Mouse (Mus musculus): ENCODE measurements around the gene Nfkbiz.

Nfkbiz gene

GRCm38 (mm10) chr16:55832617-55833016 lies 6.1 kb downstream of the Nfkbiz start:
- no peak for DNase-seq (ENCODE audit: low spot score in 2 of 2)

- no peak for DNase-seq (ENCODE audit: low spot score in 2 of 2)
These were observed 6.7 kb downstream of the Nfkbiz start for GRCm38 (mm10) chr16:55832040-55832439.

- no peak for DNase-seq (ENCODE audit: low spot score in 2 of 2)
These were observed 7.2 kb downstream of the Nfkbiz start for GRCm38 (mm10) chr16:55831451-55831850.

- no peak for DNase-seq (ENCODE audit: low spot score in 2 of 2)
These were observed 15.1 kb downstream of the Nfkbiz start for GRCm38 (mm10) chr16:55823398-55824155.

- no peak for DNase-seq (ENCODE audit: low spot score in 2 of 2)
These were observed 15.8 kb downstream of the Nfkbiz start for GRCm38 (mm10) chr16:55822741-55823397.

GRCm38 (mm10) chr16:55821997-55822740 lies 16.5 kb downstream of the Nfkbiz start:
- DNase-seq (ENCODE audit: low spot score in 2 of 2), result peak; percentile 76

DNA sequence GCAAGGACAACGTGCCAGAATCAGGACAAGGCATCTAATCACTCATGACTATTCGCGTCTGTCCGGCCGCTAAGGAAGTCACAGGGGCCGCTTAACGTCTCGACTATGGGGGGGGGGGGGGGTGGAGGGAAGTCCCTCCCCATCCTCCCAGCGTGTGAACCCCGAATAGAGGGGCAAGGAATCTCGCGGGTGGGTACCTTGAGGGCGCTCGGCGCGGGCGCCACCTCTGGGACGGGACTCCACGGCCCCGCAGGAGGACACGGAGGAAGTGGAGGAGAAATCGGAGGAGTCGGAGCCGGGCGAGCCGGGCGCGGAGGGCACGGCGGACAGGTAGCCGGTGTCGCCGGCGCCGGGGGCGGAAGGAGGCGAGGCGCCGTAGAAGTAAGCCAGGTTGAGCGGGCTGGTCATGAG lies 17.1 kb downstream of the Nfkbiz start:
- no peak for DNase-seq (ENCODE audit: low spot score in 2 of 2)

DNA sequence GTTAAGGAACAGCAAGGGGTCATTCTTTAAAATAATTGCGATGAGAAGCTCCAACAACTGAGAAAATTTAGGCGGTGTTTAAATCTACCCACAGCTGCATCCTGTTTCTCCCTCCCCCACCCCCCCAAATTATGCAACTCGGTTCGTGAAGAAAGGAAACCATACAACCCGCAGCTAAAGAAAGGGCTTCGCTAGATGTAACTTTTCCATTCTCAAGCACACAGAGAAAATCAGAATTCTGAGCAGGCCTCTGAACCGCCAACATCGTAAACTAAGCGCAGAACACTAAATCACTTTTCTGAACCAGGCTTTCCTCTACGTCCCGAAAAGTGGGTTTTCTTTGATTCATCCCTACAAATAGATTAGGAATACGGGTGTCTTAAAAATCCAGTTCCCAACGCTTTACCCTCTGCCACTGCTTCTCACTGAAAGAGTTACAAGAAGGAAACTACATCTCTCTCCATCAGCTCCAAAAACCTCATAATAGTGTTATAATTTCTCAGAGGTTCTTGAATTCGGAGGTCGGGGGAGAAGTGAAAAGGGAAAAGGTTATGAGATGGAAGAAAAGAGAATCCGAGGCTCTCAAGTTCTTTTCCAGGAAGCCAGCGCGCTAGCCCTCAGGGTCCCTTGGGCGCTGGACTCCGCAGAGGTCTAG lies 17.7 kb downstream of the Nfkbiz start:
- no peak for DNase-seq (ENCODE audit: low spot score in 2 of 2)

- no peak for DNase-seq (ENCODE audit: low spot score in 2 of 2)
These were observed 18.4 kb downstream of the Nfkbiz start for GRCm38 (mm10) chr16:55820161-55820915.

- DNase-seq (ENCODE audit: low spot score in 2 of 2), result no peak
These were observed 19.4 kb downstream of the Nfkbiz start for GRCm38 (mm10) chr16:55819186-55819861.

DNA sequence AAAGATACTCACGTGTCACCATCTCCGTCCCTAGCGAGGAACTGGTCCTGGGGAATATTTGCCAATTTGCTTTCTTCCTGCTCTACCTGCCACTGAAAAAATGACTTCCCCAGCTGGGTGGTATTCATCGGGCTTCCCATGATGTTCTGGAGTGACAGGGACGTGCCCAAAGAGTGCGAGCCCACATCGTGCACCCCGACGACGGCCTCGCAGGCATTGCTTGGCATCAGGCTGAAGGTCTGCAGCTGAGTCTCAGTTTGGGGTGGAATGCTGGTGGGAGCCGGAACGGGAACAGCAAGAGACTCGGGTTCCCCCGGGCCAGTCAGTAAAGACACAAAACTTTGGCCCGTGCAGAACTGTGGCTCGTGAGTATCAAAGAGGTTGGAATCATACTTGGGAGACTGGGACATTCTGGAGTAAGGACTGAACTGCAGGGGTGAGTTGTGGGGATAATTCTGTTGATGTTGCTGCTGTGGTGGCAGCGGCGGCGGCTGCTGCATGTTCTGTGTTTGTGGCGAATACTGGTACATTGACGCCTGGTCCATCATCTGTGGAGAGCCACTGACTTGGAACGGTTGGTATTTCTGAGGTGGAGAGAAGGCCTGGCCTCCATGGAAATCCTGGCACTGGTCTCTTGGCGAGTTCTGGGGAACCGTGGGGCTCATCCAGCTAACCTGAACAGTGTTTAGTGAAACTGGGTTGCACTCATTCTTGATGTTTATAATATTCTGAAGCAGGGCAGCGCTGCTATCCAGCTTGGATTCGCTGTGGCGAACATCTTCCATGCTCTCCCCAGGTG lies 20.8 kb downstream of the Nfkbiz start:
- DNase-seq (ENCODE audit: low spot score in 2 of 2), result no peak

DNA sequence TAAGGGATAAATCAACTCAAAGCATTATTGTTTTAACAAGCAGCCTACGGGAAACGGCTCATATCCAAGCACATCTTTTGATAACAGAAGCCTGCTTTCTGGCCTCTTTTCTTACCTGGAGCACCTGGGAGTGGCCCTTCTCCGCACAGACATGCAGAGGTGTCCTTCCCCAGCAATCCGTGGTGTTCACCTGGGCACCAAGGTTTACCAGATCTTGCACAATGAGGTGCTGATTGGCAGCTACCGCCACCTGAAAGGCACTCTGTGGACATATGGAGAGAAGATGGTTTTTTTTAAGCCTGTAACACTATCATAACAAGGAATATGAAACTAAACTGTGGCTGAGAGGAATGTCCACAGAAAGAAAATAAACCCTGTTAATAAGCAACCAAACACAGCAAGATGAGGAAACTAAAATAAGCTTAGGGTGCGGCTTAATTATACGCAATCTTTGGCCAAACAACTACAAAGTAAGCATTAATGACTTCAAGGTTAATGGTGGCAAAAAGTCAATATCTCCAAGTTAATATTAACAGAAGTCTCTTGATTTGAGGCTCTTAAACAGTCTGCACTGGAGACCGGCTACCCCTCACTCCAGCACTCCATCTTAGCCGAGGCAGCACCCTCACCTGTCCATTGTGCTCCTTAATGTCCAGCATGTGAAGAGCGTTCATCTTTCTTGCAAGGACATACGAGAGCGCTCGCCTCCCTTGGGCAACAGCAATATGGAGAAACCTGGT lies 22.3 kb downstream of the Nfkbiz start:
- no peak for DNase-seq (ENCODE audit: low spot score in 2 of 2)

GRCm38 (mm10) chr16:55815466-55815865 lies 23.2 kb downstream of the Nfkbiz start:
- DNase-seq (ENCODE audit: low spot score in 2 of 2), result no peak

DNA sequence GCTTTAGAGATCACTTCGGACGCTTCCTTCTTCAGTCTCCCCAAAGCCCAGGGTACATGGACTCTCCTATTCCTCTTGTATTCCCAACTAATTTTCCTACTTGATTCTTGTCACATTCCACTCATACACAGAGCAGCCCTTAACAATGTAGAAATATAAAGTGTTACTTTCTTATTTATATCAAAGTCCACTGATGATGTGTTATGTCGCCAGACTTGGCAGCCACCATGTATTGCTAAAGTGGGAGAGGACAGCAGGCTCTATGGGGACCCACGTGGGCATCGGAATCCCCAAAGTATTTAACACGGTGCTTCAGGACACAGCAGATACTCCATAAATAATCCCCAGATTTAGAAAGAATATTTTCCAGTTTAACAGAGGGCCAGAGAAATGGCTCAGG lies 24.0 kb downstream of the Nfkbiz start:
- DNase-seq (ENCODE audit: low spot score in 2 of 2), result no peak

DNA sequence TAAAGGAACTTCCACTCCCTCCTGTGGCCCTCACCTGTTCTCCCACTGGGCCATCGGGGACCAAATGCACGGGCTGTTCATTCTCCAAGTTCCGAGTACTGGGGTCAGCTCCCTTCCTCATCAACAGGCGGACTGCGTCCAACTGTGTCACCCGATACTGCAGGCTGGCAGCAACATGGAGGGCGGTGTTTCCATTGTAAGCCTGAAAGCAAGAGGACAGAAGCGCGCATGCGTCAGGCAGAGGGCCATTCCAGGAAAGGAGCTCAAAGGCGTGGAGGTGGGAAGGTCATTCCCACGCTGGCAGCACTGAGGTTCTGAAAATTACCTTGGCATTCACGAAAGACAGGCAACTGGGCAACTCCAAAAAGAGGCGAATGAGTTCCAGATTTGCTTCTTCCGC lies 24.8 kb downstream of the Nfkbiz start:
- no peak for DNase-seq (ENCODE audit: low spot score in 2 of 2)

DNA sequence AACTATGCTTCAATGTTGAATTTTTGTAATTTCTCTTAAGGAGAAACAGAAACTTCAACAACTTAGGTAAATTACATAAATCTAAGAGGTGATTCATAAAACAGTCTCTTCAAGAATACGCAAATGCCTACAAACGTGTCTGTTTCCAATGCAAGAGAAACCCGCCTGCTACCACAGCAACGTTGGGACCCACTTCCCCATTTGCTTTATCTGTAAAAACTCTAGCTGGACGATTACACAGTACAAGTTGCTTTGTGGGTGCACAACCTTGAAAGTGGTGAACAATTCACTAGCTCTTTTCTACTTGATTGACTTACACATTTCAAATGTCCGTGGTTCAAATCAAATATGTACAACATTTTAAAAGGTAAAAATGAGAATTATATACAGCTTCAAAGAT lies 26.9 kb downstream of the Nfkbiz start:
- no peak for DNase-seq (ENCODE audit: low spot score in 2 of 2)

DNA sequence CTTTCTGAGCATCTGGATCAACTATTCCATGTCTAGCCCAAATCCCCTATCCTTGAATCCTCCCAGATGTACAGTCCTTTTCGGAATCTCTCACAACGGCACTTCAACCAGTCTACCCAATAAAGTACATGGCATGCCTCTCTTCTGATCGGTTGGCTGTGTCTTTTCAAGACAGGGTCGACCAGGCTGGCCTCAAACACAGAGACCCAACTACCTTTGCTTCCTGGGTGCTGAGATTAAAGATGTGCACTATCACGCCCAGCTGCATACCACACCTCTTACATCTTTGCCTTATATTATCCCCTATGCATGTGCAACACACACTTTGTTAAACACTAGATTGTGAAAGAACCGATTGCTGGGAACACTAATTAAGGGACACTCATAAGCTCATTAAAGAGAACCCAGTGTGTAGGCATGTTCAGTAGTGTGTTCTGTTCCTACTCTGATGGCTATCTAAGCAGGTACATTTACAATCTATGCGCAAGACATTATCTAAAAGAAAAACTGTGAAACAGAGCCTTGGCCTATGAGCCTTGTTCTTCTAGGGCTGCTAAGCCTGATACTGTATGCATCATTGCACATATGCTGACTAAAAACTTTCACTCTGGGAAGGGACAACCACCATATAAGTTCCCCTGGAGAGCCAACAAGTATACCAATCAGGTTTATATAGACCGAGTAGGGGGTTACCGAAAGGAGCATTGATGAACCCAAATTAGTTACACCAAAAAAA lies 28.8 kb downstream of the Nfkbiz start:
- DNase-seq (ENCODE audit: low spot score in 2 of 2), result no peak

DNA sequence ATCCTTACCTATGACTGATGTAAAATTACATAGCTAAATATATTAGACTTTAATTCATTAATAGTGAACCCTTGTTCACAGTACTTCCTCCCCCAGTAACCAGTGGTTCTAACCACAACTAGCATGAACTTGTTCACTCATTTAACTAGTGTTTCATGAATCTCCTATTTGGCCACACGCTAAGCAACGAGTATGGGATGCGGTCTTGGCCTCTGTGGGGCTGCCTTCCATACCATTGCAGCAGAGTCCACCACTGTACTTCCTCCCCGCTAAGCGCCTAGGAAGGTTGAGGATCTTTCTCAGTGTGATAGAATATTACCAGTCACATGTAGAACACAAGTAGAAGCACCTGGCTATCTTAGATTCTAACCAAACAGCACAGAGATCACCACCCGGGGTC lies 29.4 kb downstream of the Nfkbiz start:
- no peak for DNase-seq (ENCODE audit: low spot score in 2 of 2)

DNA sequence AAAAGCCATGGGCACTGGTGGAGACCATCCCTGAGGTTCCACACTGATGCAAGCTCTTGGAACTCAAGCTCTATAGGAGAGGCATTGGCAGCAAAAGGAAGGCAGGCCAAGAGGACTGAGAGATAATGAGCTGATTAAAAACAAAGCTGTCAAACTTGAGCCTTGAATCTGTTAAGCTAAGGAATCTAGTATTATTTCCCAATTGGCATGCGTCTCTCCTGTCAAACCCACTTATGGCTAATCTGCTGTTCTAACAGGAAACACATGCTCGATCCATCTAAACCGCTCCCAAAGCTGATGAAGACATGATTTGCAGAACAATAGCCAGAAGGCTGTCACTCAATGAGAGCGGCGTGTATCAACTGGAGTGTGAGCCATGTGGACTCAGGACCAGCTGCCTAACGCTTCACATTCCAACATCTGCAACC lies 31.2 kb downstream of the Nfkbiz start:
- no peak for DNase-seq (ENCODE audit: low spot score in 2 of 2)

All from right cerebral cortex, postnatal 36 days (tissue).